Mouse (Mus musculus) heart, postnatal 4 days (tissue): ENCODE measurements around the gene Dolpp1. TPM values are rescaled to one million over a fixed set of nuclear protein-coding genes. Genes with fewer than 3 reads are reported as not detected.
"Not testable (repeated sequence)": the region's sequence is repeated elsewhere in the genome, so short reads cannot be mapped to it uniquely, and the experiment has no call there.

Experiments used
- DNase-seq: peaks from one replicate; pipeline ENCODE4 v3.0.0; 2021
- total RNA-seq, 2 experiments: library from RNA; stranded (reverse); gene quantifications; 2 replicates each; pipeline ENCODE4 v1.2.3; 2021

Dolpp1 gene
- total RNA-seq, 2 experiments from 2014 or later: 14.2 to 14.6 TPM

DNA sequence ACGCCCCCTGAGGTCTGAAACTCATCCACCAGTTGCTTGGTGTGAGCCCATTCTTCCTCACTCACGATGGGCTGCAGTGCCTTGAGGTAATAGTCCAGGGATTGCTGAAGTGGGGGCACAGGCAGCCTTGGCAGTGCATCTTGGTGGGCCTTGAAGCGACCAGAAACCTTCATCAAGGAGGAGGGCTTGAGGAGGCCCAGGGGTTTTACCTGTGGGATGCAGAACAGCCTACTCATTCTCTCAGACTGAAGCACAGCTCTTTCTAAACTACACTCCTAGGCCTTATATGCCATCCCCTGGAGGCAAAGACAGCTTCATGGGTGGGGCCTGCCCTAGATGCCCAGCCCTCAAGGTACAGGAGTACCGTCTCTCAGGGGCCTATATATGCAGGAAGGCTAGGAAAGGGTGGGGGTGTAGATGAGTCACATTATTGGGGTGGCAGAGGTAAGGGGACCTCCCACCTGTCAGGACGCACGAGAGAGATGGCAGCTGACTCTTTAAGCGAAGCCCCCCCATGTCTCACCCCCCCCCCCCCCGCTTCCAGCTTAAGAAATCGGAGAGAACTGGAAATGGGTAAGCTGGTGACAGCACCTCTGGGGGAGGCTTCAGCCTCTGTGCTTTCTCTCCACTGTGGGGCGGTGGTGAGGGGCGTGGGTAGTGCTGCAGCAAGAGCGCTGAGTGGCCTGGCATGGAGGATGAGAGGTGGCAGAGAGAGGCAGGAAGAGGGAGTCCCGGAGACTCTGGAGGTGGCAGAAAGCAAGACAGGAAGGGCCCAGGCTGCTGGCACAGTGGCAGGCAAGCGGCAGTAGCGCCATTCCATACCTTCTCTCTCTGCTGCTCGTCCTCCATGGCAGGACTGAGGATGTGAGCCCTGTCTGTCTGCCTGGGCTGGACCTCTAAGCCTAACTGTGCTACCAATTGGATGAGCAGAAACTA lies 21.3 kb downstream of the Dolpp1 start:
- peak; percentile 49 for DNase-seq

GRCm38 (mm10) chr2:30414101-30414500 lies 22.0 kb downstream of the Dolpp1 start:
- DNase-seq: no peak

GRCm38 (mm10) chr2:30414681-30415080 lies 22.6 kb downstream of the Dolpp1 start:
- no peak for DNase-seq

GRCm38 (mm10) chr2:30415157-30415935 lies 23.3 kb downstream of the Dolpp1 start, which contains the start of gene Crat:
Gene Crat (minus strand): TSS chr2:30415813.
- DNase-seq: peak; percentile 96

DNA sequence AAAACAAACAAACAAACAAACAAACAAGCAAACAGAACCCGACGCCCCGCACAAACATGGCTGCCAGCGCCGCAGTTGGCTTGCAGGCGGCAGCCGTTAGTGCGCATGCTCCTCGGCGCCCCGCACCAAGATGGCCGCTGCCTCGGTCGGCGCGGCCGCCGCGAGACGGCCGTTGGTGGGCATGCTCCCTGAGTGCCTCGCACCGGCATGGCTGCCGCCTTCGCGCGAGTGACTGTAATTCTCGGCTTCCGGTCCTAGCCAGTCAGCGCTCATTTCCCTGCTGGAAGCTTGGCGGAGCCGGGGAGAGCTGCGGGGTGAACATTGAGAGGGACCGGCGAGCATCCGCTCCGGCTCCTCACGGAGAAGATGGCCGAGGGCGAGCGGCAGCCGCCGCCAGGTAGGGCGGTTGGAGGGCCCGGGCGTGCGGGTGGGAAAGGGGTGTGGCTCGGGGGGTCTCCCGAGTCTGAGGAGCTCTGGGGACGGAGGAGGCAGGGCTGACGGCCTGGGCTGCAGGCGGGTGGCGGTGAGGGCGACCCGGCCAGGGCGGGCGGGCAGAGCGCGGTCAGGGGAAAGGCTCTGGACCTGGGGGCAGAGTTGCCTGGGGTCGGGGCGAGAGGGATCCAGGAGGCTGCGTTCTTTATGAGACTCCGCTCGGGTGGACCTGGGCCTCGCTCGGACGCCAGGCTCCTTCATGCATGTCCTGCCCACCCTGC lies 24.0 kb downstream of the Dolpp1 start, which contains the start of gene Ptpa:
Ptpa (plus strand) TSS at position 104 of the 713 bp plus-strand sequence.
- peak; percentile 95 for DNase-seq

GRCm38 (mm10) chr2:30416649-30416965 lies 24.6 kb downstream of the Dolpp1 start:
- no peak for DNase-seq

- not testable (repeated sequence) for DNase-seq
These were observed 25.1 kb downstream of the Dolpp1 start for GRCm38 (mm10) chr2:30417154-30417553.

- no peak for DNase-seq
These were observed 25.6 kb downstream of the Dolpp1 start for GRCm38 (mm10) chr2:30417595-30418165.

- DNase-seq: no peak
These were observed 26.2 kb downstream of the Dolpp1 start for GRCm38 (mm10) chr2:30418259-30418658.

DNA sequence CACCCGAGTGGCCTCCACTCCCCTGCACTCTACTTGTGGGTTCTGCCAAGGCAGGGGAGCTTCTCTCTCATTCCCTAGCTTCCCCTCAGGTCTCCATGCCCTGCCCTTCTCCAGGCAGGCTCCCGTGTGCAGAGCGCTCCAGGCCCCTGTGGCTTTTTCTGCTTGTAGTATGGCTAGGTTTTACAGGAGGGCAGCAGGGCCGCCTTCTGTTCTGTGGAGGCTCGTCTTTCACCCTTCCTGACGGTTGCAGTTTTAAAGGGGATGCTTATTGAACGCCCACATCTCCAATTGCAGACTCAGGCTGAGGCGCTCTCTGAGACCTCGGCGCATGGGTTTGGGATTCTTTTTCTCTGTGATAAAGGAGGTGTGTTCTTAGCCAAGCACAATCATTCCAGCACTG lies 27.1 kb downstream of the Dolpp1 start:
- DNase-seq: peak; percentile 7

GRCm38 (mm10) chr2:30421432-30421831 lies 29.4 kb downstream of the Dolpp1 start:
- DNase-seq: no peak

DNA sequence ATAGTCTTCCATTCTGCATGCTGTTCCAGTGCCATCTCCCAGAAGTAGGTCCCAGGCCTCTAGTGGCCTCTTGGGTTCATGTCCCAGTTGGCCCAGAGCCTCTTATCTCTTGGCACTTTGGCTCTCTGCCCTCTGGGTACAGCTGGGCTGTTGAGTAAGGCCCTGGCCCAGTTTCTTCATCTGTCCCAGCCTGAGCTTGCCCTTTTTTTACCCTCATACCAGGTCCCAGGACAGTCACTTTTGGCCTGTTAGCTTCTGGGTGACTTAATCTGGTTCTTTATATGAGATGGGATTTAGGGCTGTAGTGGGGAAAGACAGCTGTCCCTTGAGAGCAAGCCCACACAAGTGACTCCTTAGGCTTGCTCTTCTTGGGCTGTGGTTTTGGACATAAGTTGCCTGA lies 37.1 kb downstream of the Dolpp1 start:
- peak; percentile 64 for DNase-seq

- peak; percentile 82 for DNase-seq
These were observed 43.5 kb downstream of the Dolpp1 start for GRCm38 (mm10) chr2:30435326-30436155.

- DNase-seq: peak; percentile 77
These were observed 44.1 kb downstream of the Dolpp1 start for GRCm38 (mm10) chr2:30436156-30436545.

DNA sequence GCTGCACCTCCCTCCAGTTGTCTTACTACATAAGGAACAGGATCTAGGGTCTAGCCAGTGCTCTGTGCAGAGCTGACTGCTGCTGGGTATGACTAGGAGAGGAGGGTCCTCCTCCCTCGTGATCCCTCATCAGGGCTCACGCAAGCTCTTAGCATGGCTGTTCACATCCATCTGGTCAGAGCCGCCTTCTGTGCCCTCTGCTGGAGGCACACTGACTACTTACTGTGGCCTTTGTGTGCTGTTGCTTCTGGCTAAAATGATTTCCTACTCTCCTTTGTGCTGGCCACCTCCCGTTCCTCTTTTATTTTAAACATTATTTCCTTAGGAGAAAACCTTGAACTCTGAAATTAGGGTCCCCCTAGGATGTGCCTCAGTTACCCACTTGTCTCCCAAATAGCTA lies 44.8 kb downstream of the Dolpp1 start:
- no peak for DNase-seq

- DNase-seq: no peak
These were observed 45.7 kb downstream of the Dolpp1 start for GRCm38 (mm10) chr2:30437791-30438190.

GRCm38 (mm10) chr2:30439631-30440030 lies 47.6 kb downstream of the Dolpp1 start:
- DNase-seq: no peak

DNA sequence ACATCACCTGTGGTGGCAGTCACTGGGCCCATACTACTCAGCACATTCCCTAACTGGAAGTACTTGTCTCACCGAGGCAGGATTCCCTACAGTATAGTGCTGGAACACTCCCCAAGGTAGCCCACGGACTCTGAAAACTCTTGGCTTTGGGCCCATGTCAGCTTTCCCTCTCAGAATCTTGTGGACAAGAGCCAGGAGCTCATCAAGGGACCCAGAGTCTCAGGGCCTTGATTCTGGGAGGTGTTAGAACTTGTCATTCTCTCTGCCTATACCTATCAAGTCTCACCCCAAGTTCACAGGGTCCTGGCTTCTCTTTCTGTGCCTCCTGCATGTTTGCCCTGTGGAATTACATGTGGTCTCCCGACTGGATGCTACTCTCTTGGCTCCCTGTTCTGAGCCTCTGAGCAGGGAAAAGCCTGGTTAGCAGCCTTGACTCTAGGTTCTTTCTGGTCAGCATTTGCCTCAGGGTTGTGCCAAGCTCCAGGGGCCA lies 48.2 kb downstream of the Dolpp1 start:
- no peak for DNase-seq

GRCm38 (mm10) chr2:30440701-30441517 lies 48.9 kb downstream of the Dolpp1 start:
- DNase-seq: peak; percentile 78
